Mouse (Mus musculus): ENCODE measurements around the gene Mad1l1.

Mad1l1 gene

GRCm38 (mm10) chr5:140324058-140324457 is 2.7 kb upstream of the Mad1l1 start:
- DNase-seq (ENCODE audit: low spot score in 2 of 2) = no peak

- no peak for DNase-seq (ENCODE audit: low spot score in 2 of 2)
Measured at GRCm38 (mm10) chr5:140321756-140322575, 614 bp upstream of the Mad1l1 start.

GRCm38 (mm10) chr5:140316716-140317115 is 4.6 kb downstream of the Mad1l1 start:
- no peak for DNase-seq (ENCODE audit: low spot score in 2 of 2)

- DNase-seq (ENCODE audit: low spot score in 2 of 2) = no peak
Measured at GRCm38 (mm10) chr5:140307602-140308001, 13.8 kb downstream of the Mad1l1 start.

- DNase-seq (ENCODE audit: low spot score in 2 of 2) = no peak
Measured at GRCm38 (mm10) chr5:140306016-140306415, 15.3 kb downstream of the Mad1l1 start.

GRCm38 (mm10) chr5:140298291-140298690 is 23.1 kb downstream of the Mad1l1 start:
- no peak for DNase-seq (ENCODE audit: low spot score in 2 of 2)

- DNase-seq (ENCODE audit: low spot score in 2 of 2) = no peak
Measured at GRCm38 (mm10) chr5:140292152-140292551, 29.2 kb downstream of the Mad1l1 start.

- DNase-seq (ENCODE audit: low spot score in 2 of 2) = no peak
Measured at GRCm38 (mm10) chr5:140289161-140289560, 32.2 kb downstream of the Mad1l1 start.

- no peak for DNase-seq (ENCODE audit: low spot score in 2 of 2)
Measured at GRCm38 (mm10) chr5:140288287-140288686, 33.1 kb downstream of the Mad1l1 start.

- DNase-seq (ENCODE audit: low spot score in 2 of 2) = no peak
Measured at GRCm38 (mm10) chr5:140284761-140285160, 36.6 kb downstream of the Mad1l1 start.

GRCm38 (mm10) chr5:140284011-140284410 is 37.3 kb downstream of the Mad1l1 start:
- DNase-seq (ENCODE audit: low spot score in 2 of 2) = no peak

- no peak for DNase-seq (ENCODE audit: low spot score in 2 of 2)
Measured at GRCm38 (mm10) chr5:140282900-140283299, 38.5 kb downstream of the Mad1l1 start.

GRCm38 (mm10) chr5:140282376-140282775 is 39.0 kb downstream of the Mad1l1 start:
- DNase-seq (ENCODE audit: low spot score in 2 of 2) = no peak

- no peak for DNase-seq (ENCODE audit: low spot score in 2 of 2)
Measured at GRCm38 (mm10) chr5:140280205-140280604, 41.1 kb downstream of the Mad1l1 start.

- no peak for DNase-seq (ENCODE audit: low spot score in 2 of 2)
Measured at GRCm38 (mm10) chr5:140276779-140277178, 44.6 kb downstream of the Mad1l1 start.

GRCm38 (mm10) chr5:140270976-140271685 is 50.2 kb downstream of the Mad1l1 start:
- no peak for DNase-seq (ENCODE audit: low spot score in 2 of 2)

GRCm38 (mm10) chr5:140268396-140268795 is 53.0 kb downstream of the Mad1l1 start:
- no peak for DNase-seq (ENCODE audit: low spot score in 2 of 2)

- DNase-seq (ENCODE audit: low spot score in 2 of 2) = no peak
Measured at GRCm38 (mm10) chr5:140267061-140267460, 54.3 kb downstream of the Mad1l1 start.

- no peak for DNase-seq (ENCODE audit: low spot score in 2 of 2)
Measured at GRCm38 (mm10) chr5:140264825-140265575, 56.4 kb downstream of the Mad1l1 start.

- DNase-seq (ENCODE audit: low spot score in 2 of 2) = no peak
Measured at GRCm38 (mm10) chr5:140263754-140264749, 57.3 kb downstream of the Mad1l1 start.

- DNase-seq (ENCODE audit: low spot score in 2 of 2) = no peak
Measured at GRCm38 (mm10) chr5:140262401-140262800, 59.0 kb downstream of the Mad1l1 start.

Data from urinary bladder, postnatal 4 days (tissue).